Mouse (Mus musculus): ENCODE results near the gene F2. TPM values are rescaled to one million over a fixed set of nuclear protein-coding genes. Genes with fewer than 3 reads are reported as not detected.
A peak's percentile ranks its signal among the peaks of the same experiment; 100 is the strongest.
"Not testable (repeated sequence)": the region's sequence is repeated elsewhere in the genome, so short reads cannot be mapped to it uniquely, and the experiment has no call there.

The F2 gene
- polyA plus RNA-seq, 1 experiment from 2014 or later = 1,356 TPM

DNA sequence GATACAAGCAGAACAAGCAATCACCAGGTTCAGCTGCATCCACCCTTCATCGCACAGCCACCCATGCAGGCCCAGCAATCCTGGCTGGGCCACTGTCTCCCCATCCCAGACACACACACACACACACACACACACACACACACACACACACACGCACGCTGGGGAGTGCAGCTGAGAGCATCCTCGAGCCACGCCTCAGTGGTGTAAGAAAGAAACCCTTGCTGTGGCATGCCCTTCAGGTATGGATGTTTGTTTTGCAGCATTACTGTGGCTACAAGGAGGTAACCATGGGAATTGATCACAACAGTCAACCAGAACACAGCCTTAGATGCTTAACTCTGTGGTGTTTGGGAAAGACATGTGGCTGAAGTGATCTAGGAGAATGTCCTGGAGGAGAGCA lies 3.9 kb downstream of the F2 start:
- DNase-seq = peak; percentile 13
- no peaks in the 10 kb centered on the region for H3K9me3 ChIP-seq (ENCODE audit: low read length)
- TF ChIP-seq CTCF (IDR thresholded peaks at IDR 0.05; ENCODE audit: low read depth) = no peak
- no peak for TF ChIP-seq EP300 (IDR thresholded peaks at IDR 0.05; ENCODE audit: low read depth)
- H3K27me3 ChIP-seq (ENCODE audit: insufficient read depth, low read length) = no peaks in the 10 kb centered on the region
- H3K9ac ChIP-seq (replicated peaks) = no peak overlapping the region
- peak overlapping the region; percentile 64 for H3K4me2 ChIP-seq (ENCODE audit: low read depth, low read length)
- ATAC-seq = no peak
- WGBS (ENCODE audit: insufficient replicate concordance) = 77% methylated on average over 5 of the region's 5 CpGs
- peaks cover 27% of the 10 kb centered on the region for H3K4me1 ChIP-seq (ENCODE audit: insufficient read depth)
- 0 out of 2 replicates have a peak overlapping the region, but pooled peaks have one; percentile 24 for H3K4me3 ChIP-seq (ENCODE audit: low read depth, low read length)
- H3K36me3 ChIP-seq (replicated peaks; ENCODE audit: insufficient read depth, low read length) = 0 out of 2 replicates have a peak, but pooled peaks cover 4% of the 10 kb centered on the region
- H3K27ac ChIP-seq (ENCODE audit: low read depth) = no peak overlapping the region

DNA sequence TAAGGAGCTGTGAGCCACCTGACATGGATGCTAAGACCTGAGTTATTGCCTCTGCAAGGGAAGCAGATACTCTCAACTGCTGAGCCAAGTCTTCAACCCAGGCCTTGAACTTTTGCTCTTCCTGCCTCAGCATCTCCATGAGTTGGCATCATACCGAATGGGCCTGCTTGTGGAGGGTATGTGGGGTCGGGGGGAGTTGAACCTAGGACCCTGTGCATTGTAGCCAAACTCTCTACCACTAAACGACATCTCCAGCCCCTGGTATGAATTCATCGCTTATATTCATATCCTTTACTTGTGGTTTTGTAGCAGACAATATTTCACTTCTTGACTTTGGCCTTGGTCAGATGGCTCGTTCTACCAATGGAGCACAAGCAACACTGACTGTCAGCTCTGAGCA lies 4.4 kb downstream of the F2 start:
- no peak for DNase-seq

DNA sequence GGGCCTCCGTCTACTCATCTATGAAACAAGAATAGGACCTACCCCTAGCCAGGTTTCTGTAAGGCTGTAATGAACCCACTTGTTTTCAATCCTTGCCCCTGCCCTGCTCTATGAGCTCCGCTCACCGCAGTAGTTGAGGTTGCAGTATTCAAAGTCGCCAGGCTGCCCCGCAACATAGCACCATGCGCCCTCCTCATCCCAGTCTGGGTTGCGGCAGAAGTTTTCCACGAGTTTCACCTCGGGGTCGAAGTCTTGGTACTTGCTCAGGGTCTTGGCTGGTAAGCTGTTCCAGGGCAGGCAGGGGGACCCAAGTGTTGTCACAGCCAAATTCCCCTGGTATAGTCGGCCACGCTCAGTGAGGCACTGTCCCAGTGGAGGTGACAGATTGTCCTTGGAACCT lies 5.8 kb downstream of the F2 start:
- DNase-seq (no peak), ATAC-seq (no peak)
- H3K27me3 ChIP-seq (ENCODE audit: insufficient read depth, low read length) = no peaks in the 10 kb centered on the region
- H3K27ac ChIP-seq (ENCODE audit: low read depth) = no peak overlapping the region
- H3K4me1 ChIP-seq (ENCODE audit: insufficient read depth) = peaks cover 20% of the 10 kb centered on the region
- 88% methylated on average over 12 of the region's 12 CpGs for WGBS (ENCODE audit: insufficient replicate concordance)
- H3K36me3 ChIP-seq (replicated peaks; ENCODE audit: insufficient read depth, low read length) = peaks cover 12% of the 10 kb centered on the region; the same call in 1 of the 2 replicates
- H3K9me3 ChIP-seq (ENCODE audit: low read length) = no peaks in the 10 kb centered on the region
- H3K4me2 ChIP-seq (ENCODE audit: low read depth, low read length) = no peak overlapping the region
- no peak overlapping the region for H3K4me3 ChIP-seq (ENCODE audit: low read depth, low read length)
- TF ChIP-seq EP300 (IDR thresholded peaks at IDR 0.05; ENCODE audit: low read depth) (no peak), CTCF (IDR thresholded peaks at IDR 0.05; ENCODE audit: low read depth) (no peak)
- no peak overlapping the region for H3K9ac ChIP-seq (replicated peaks)

More for the DNA sequence above, 4.4 kb downstream of the F2 start:
- Histone ChIP-seq H3K36me3 (replicated peaks; ENCODE audit: insufficient read depth, low read length) (0 out of 2 replicates have a peak, but pooled peaks cover 7% of the 10 kb centered on the region), H3K4me2 (ENCODE audit: low read depth, low read length) (no peak overlapping the region), H3K9me3 (ENCODE audit: low read length) (no peaks in the 10 kb centered on the region), H3K27me3 (ENCODE audit: insufficient read depth, low read length) (no peaks in the 10 kb centered on the region), H3K9ac (replicated peaks) (no peak overlapping the region), H3K4me1 (ENCODE audit: insufficient read depth) (peaks cover 27% of the 10 kb centered on the region), H3K4me3 (ENCODE audit: low read depth, low read length) (no peak overlapping the region), H3K27ac (ENCODE audit: low read depth) (no peak overlapping the region)
- no peak for ATAC-seq
- 67% methylated on average over 5 of the region's 5 CpGs for WGBS (ENCODE audit: insufficient replicate concordance)
- no peak for TF ChIP-seq CTCF (IDR thresholded peaks at IDR 0.05; ENCODE audit: low read depth)

DNA sequence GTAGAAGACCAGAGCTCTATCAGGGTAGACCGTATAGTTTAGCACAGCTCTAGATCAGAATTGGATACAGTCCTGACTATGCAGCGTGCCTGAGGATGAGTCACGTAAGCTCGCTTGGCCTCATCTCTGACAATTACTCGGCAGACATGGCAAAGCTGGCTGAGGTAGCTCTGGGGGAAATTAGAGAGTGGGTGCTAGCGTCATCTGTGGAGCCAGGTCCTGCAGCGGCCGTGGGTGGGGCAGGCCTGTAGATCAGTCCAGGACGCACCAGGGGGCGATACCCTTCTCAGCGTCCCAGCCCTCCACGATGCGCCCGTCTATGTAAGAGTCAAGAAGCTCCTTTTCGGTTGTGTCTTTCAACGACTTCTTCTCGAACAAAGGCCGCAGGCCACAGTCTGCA lies 6.5 kb downstream of the F2 start:
- no peaks in the 10 kb centered on the region for H3K27me3 ChIP-seq (ENCODE audit: insufficient read depth, low read length)
- WGBS (ENCODE audit: insufficient replicate concordance) = 76% methylated on average over 18 of the region's 18 CpGs
- peaks cover 13% of the 10 kb centered on the region for H3K4me1 ChIP-seq (ENCODE audit: insufficient read depth)
- H3K9ac ChIP-seq (replicated peaks) = no peak overlapping the region
- ATAC-seq (no peak), DNase-seq (no peak)
- H3K4me3 ChIP-seq (ENCODE audit: low read depth, low read length) = no peak overlapping the region
- H3K4me2 ChIP-seq (ENCODE audit: low read depth, low read length) = no peak overlapping the region
- no peaks in the 10 kb centered on the region for H3K9me3 ChIP-seq (ENCODE audit: low read length)
- TF ChIP-seq CTCF (IDR thresholded peaks at IDR 0.05; ENCODE audit: low read depth) (peak; percentile 29), EP300 (IDR thresholded peaks at IDR 0.05; ENCODE audit: low read depth) (no peak)
- no peak overlapping the region for H3K27ac ChIP-seq (ENCODE audit: low read depth)
- peaks cover 14% of the 10 kb centered on the region for H3K36me3 ChIP-seq (replicated peaks; ENCODE audit: insufficient read depth, low read length)

DNA sequence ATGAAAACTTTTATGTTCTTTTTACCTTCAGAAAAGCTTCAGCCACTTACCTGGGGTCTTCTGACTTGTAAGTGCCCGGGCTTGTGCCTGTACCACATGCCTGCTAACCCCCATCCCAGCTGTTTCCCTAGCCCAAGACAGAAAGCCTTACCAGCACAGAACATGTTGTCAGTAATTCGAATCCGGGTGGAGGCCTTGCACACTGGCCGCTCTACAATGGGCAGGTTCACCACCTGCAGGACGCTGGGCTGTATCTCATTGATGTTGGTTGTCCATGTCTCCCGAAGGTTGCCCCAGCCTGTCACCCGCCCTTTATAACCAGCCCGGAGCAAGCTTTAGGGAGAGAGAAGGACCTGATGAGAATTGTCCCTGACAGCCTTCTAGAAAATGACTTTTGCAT lies 8.0 kb downstream of the F2 start:
- no peaks in the 10 kb centered on the region for H3K9me3 ChIP-seq (ENCODE audit: low read length)
- H3K27me3 ChIP-seq (ENCODE audit: insufficient read depth, low read length) = no peaks in the 10 kb centered on the region
- H3K9ac ChIP-seq (replicated peaks) = no peak overlapping the region
- no peak overlapping the region for H3K27ac ChIP-seq (ENCODE audit: low read depth)
- no peak overlapping the region for H3K4me2 ChIP-seq (ENCODE audit: low read depth, low read length)
- no peak overlapping the region for H3K4me3 ChIP-seq (ENCODE audit: low read depth, low read length)
- no peak for ATAC-seq
- DNase-seq = no peak
- WGBS (ENCODE audit: insufficient replicate concordance) = 79% methylated on average over 8 of the region's 8 CpGs
- peaks cover 13% of the 10 kb centered on the region for H3K4me1 ChIP-seq (ENCODE audit: insufficient read depth)
- TF ChIP-seq CTCF (IDR thresholded peaks at IDR 0.05; ENCODE audit: low read depth) (no peak), EP300 (IDR thresholded peaks at IDR 0.05; ENCODE audit: low read depth) (no peak)
- peaks cover 24% of the 10 kb centered on the region for H3K36me3 ChIP-seq (replicated peaks; ENCODE audit: insufficient read depth, low read length)

DNA sequence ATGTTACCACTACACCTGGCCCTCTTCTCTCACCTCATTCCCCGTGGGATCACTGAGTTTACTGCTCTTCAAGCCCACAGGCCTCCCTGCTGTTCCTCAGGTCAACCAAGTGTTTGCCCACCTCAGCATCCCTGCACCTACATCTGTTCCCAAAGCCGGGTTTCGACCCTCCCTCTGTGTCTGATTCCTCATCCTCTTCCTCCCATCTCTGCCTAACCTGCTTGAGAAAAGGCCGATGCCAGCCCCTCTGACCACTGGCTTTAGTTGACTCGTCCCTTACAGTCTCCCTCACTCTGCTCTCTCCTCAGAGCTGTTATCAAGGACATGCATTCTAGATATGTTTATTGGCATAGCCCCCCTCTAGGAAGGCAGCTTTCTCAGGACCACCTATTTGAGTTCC lies 8.7 kb downstream of the F2 start:
- ATAC-seq (no peak), DNase-seq (no peak)
- 70% methylated on average over 5 of the region's 5 CpGs for WGBS (ENCODE audit: insufficient replicate concordance)
- no peak overlapping the region for H3K4me2 ChIP-seq (ENCODE audit: low read depth, low read length)
- H3K27ac ChIP-seq (ENCODE audit: low read depth) = no peak overlapping the region
- no peak overlapping the region for H3K9ac ChIP-seq (replicated peaks)
- peaks cover 11% of the 10 kb centered on the region for H3K4me1 ChIP-seq (ENCODE audit: insufficient read depth)
- H3K36me3 ChIP-seq (replicated peaks; ENCODE audit: insufficient read depth, low read length) = peaks cover 24% of the 10 kb centered on the region
- H3K27me3 ChIP-seq (ENCODE audit: insufficient read depth, low read length) = no peaks in the 10 kb centered on the region
- no peaks in the 10 kb centered on the region for H3K9me3 ChIP-seq (ENCODE audit: low read length)
- no peak overlapping the region for H3K4me3 ChIP-seq (ENCODE audit: low read depth, low read length)
- no peak for TF ChIP-seq EP300 (IDR thresholded peaks at IDR 0.05; ENCODE audit: low read depth)
- no peak for TF ChIP-seq CTCF (IDR thresholded peaks at IDR 0.05; ENCODE audit: low read depth)

DNA sequence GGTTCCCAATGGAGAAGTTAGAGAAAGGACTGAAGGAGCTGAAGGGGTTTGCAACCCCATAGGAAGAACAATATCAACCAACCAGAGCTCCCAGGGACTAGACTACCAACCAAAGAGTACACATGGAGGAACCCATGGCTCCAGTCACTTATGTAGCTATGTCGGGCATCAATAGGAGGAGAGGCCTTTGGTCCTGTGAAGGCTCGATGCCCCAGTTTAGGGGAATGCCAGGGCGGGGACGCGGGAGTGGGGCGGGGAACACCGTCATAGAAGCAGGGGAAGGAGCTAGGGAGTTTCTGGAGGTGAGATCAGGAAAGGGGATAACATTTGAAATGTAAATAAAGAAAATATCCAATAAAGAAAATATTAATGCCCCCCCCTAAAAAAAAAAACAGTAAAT lies 12.8 kb downstream of the F2 start:
- H3K36me3 ChIP-seq (replicated peaks; ENCODE audit: insufficient read depth, low read length) = peaks cover 55% of the 10 kb centered on the region
- H3K9ac ChIP-seq (replicated peaks); H3K4me2 ChIP-seq (ENCODE audit: low read depth, low read length); H3K4me3 ChIP-seq (ENCODE audit: low read depth, low read length); DNase-seq; H3K27me3 ChIP-seq (ENCODE audit: insufficient read depth, low read length); ATAC-seq; H3K9me3 ChIP-seq (ENCODE audit: low read length); H3K4me1 ChIP-seq (ENCODE audit: insufficient read depth); H3K27ac ChIP-seq (ENCODE audit: low read depth): not testable (repeated sequence)
- 95% methylated on average over 7 of the region's 7 CpGs for WGBS (ENCODE audit: insufficient replicate concordance)
